8 mouse cellular contexts compared by ENCODE assay signal in genomic region chr9:45041131-45041838, GRCm38 (mm10). TPM values are rescaled to one million over a fixed set of nuclear protein-coding genes. Genes with fewer than 3 reads are reported as not detected.
A peak's percentile ranks its signal among the peaks of the same experiment; 100 is the strongest.
DNase-seq lines count a peak whose midpoint lies in the region; ATAC-seq lines count a peak whose summit lies in the region.

No protein-coding gene starts in this region.

- DNase-seq in embryo, embryonic 11 days, result peak; percentile 23
- DNase-seq in embryo, embryonic 9.5 days (ENCODE audit: extremely low spot score), result no peak
- peak; percentile 35 to 36 for DNase-seq in B cell, adult 2 months
- peak; percentile 52 for DNase-seq in splenic B cell, adult 2 months (ENCODE audit: low read depth, low spot score)
- DNase-seq in cerebellum, adult 18-20 months, result no peak
- no peak for DNase-seq in left cerebral cortex, adult 9 months (ENCODE audit: low spot score in 2 of 2)

- no peak overlapping the region for H3K27ac ChIP-seq in limb, embryonic 13.5 days

- 0 out of 2 replicates have a peak overlapping the region, but pooled peaks have one; percentile 4 for H3K4me3 ChIP-seq in limb, embryonic 13.5 days

- H3K27me3 ChIP-seq in limb, embryonic 13.5 days, result peaks cover 50% of the 10 kb centered on the region
- no peaks in the 10 kb centered on the region for H3K27me3 ChIP-seq in splenic B cell, adult 2 months (ENCODE audit: control insufficient read depth, insufficient read depth, low read length, poor library complexity, severe bottlenecking)

- no peak overlapping the region for H3K9ac ChIP-seq in limb, embryonic 13.5 days

- no peaks in the 10 kb centered on the region for H3K36me3 ChIP-seq in limb, embryonic 13.5 days
- no peaks in the 10 kb centered on the region for H3K36me3 ChIP-seq in splenic B cell, adult 2 months (ENCODE audit: control insufficient read depth, insufficient read depth, low read length, poor library complexity, severe bottlenecking)

- H3K4me1 ChIP-seq in limb, embryonic 13.5 days, result peaks cover 37% of the 10 kb centered on the region

- WGBS in limb, embryonic 13.5 days, result 34% methylated on average over 17 of the region's 17 CpGs

- H3K4me2 ChIP-seq in limb, embryonic 13.5 days (replicated peaks), result peak overlapping the region; percentile 45

- ATAC-seq in granulocyte monocyte progenitor cell, adult 5-6 weeks (replicated peaks; ENCODE audit: poor library complexity, severe bottlenecking), result peak; percentile 46
- ATAC-seq in limb, embryonic 13.5 days (ENCODE audit: low FRiP score, low read depth), result peak; percentile 36; the same call in 1 of the 2 replicates

- no peaks in the 10 kb centered on the region for H3K9me3 ChIP-seq in limb, embryonic 13.5 days

RNA-seq across cellular contexts. Expression of gene Mpzl2, which starts 1.7 kb away (rescaled TPM):
- total RNA-seq in granulocyte monocyte progenitor cell, adult 5-6 weeks (2014; fragmentation: Nextera tagmentation), result not detected in 2 replicates
- not detected in 2 replicates for total RNA-seq in granulocyte monocyte progenitor cell, adult 5-6 weeks (2017)
- polyA plus RNA-seq in limb, embryonic 13.5 days (2015; fragmentation: Nextera tagmentation; extraction: Ambion mirVana), result 16.5 and 19.7 TPM in 2 replicates

RNA-seq across cellular contexts. Expression of gene Mpzl3, which starts 13.7 kb away (rescaled TPM):
- total RNA-seq in granulocyte monocyte progenitor cell, adult 5-6 weeks (2014; fragmentation: Nextera tagmentation), result 0.19 TPM in 1 of 2 replicates, not detected in the other
- total RNA-seq in granulocyte monocyte progenitor cell, adult 5-6 weeks (2017), result 1.2 and 2.2 TPM in 2 replicates
- 2.0 and 2.2 TPM in 2 replicates for polyA plus RNA-seq in limb, embryonic 13.5 days (2015; fragmentation: Nextera tagmentation; extraction: Ambion mirVana)

RNA-seq across cellular contexts. Expression of gene Cd3e, which starts 31.9 kb away (rescaled TPM):
- not detected in 2 replicates for total RNA-seq in granulocyte monocyte progenitor cell, adult 5-6 weeks (2014; fragmentation: Nextera tagmentation)
- total RNA-seq in granulocyte monocyte progenitor cell, adult 5-6 weeks (2017), result not detected in 2 replicates
- polyA plus RNA-seq in limb, embryonic 13.5 days (2015; fragmentation: Nextera tagmentation; extraction: Ambion mirVana), result not detected in 2 replicates

RNA-seq across cellular contexts. Expression of gene Jaml, which starts 37.7 kb away (rescaled TPM):
- 0.51 TPM in 1 of 2 replicates, not detected in the other for total RNA-seq in granulocyte monocyte progenitor cell, adult 5-6 weeks (2014; fragmentation: Nextera tagmentation)
- 2.4 and 3.4 TPM in 2 replicates for total RNA-seq in granulocyte monocyte progenitor cell, adult 5-6 weeks (2017)
- polyA plus RNA-seq in limb, embryonic 13.5 days (2015; fragmentation: Nextera tagmentation; extraction: Ambion mirVana), result 1.2 and 1.5 TPM in 2 replicates

RNA-seq across cellular contexts. Expression of gene Cd3d, which starts 59.7 kb away (rescaled TPM):
- total RNA-seq in granulocyte monocyte progenitor cell, adult 5-6 weeks (2014; fragmentation: Nextera tagmentation), result not detected in 2 replicates
- 0.21 TPM in 1 of 2 replicates, not detected in the other for total RNA-seq in granulocyte monocyte progenitor cell, adult 5-6 weeks (2017)
- 0.15 TPM in 1 of 2 replicates, not detected in the other for polyA plus RNA-seq in limb, embryonic 13.5 days (2015; fragmentation: Nextera tagmentation; extraction: Ambion mirVana)

Comparison
In these comparisons a context has a peak if more than half of its experiments do, and no peak if none do; other contexts are left out.
1. DNase-seq: peak in embryo, embryonic 11 days (single experiment), B cell, adult 2 months (2 of 2) and splenic B cell, adult 2 months (single experiment); none in embryo, embryonic 9.5 days (single experiment), cerebellum, adult 18-20 months (0 of 2) and left cerebral cortex, adult 9 months (0 of 2).